Mouse (Mus musculus): ENCODE results near the gene Vegfb. TPM values are rescaled to one million over a fixed set of nuclear protein-coding genes. Genes with fewer than 3 reads are reported as not detected.

The Vegfb gene
- polyA plus RNA-seq, 2 experiments from 2014 or later: 3.3 to 4.4 TPM

DNA sequence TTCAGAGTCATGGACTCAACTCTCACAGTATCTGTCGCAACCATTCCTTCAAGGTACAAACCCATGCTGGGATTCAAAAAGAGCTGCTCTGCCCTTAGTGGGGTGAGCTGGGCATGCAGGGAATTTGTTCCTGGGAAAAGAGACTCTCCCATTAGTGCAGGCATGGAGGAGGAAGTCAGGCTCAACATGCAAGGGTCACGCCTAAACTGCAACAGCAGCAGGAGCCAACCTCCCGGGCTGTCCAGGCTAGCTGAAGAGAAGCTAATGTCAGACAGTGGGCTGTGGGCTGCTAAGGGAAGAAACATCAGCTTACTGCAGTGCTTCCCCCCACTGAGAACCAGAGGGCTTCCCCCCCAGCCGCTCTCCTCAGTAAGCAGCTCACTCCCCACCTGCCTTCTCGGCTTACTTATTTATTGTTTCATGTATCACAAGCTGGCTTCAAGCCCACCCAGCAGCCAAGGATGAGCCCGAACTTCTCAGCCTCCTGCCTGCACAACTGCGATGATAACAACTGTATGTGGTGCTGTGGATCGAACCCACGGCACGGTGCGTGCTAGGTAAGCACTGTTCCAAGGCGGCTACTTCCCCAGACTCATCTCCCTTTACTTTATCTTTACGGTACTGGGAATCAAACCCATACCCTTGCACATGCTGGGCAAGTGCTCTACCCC lies 15.1 kb downstream of the Vegfb start:
- ATAC-seq: no peak

DNA sequence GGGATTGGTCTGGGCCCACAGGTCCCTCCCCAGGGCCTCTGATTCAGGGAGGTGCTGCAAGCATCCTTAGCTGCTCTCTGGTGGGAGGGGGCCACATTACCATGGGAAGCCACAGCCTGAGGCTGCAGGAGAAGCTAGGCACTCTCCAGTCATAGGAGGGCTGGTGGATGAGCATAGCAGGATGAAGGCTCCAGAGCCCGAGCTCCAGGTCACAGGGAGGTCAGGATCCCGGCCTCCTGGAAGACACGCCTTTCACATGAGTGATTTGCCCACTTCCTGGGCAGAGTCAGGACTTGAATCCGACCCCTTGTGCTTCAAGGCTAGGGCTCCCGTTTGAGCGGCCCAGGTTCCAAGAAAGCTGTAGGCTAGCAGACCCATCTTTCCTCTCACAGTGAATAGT lies 15.8 kb downstream of the Vegfb start:
- no peak for ATAC-seq

DNA sequence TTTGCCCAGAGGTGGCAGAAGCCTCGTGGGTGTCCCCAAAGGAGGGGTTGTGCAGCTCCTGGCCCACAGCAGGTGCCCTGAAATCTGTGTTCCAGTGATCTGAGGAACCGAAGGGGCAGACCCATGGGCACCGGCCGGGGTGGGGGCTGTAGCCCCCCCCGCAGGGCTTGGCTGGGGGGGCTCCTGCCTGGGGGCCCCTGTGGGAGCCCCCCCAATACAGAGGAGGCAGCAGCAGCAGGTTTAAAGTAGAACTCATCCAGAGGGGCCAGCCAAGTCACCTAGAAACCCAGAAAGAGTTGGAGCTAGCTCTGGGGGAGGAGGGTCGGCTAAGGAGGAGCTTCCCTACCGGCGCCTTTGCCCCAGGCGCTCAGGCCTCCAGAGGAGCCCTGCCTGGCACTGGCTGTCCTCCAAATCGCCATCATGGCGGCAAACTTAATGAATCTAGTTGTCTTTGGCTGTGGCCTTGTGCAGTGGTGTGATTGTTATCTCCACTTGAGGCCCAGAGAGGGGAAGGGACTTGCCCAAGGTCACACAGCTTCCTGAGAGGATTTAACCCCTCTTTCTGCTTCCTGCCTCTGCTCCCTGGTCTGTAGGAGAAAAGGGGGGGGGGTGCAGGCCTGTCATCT lies 16.9 kb downstream of the Vegfb start:
- ATAC-seq: no peak

DNA sequence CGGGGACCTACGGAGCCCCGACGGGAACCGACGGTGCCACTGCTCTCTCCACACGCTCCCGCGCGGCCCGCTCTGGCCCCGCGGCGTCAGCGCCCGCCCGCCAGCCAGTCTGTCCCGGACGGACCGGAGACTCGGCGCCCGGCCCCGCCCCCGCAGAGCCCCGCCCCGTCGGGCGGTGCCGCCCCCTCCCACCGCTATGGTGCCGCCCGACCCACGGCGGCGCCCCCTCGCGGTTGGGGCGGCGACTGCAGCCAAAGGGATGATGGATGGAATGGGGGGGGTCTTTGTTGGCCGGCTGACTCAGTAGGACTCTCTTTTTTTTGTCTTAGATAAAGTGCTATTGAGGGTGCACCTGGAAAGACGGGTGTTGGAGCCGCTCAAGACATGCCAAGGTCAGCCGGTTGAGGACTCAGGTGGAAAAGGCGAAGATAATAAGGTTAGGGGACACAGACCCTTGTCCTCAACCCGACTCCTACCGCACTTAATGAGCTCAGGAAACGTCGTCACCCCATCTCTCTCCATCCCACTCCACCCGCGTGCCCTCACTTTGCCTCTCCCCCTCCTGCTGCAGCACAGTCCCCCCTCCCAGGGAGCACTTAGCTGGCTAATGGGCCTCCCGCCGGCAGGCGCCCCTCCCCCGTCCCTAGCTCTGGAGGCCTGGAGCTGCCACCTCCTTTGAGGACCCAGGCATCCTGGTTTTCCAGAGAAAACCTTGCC lies 17.6 kb downstream of the Vegfb start:
- ATAC-seq: peak; percentile 61

DNA sequence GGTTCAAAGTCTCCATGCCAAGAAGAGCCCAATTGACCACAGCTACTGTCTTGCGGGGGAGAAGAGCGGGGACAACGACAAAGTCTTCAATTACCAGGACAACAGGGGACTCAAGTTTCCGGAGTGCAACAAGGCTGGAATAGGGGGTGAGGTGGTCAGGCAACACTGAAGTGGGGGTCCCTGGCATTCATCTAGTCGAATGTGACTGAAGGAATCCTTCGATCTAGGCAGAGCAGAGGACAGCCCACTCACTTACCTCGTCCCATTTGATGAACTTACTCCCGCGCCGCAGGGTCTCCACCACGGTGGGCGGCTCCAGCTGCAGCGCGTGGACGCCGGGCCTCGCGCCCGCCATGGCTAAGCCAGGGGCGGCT lies 18.2 kb downstream of the Vegfb start:
- no peak for ATAC-seq

DNA sequence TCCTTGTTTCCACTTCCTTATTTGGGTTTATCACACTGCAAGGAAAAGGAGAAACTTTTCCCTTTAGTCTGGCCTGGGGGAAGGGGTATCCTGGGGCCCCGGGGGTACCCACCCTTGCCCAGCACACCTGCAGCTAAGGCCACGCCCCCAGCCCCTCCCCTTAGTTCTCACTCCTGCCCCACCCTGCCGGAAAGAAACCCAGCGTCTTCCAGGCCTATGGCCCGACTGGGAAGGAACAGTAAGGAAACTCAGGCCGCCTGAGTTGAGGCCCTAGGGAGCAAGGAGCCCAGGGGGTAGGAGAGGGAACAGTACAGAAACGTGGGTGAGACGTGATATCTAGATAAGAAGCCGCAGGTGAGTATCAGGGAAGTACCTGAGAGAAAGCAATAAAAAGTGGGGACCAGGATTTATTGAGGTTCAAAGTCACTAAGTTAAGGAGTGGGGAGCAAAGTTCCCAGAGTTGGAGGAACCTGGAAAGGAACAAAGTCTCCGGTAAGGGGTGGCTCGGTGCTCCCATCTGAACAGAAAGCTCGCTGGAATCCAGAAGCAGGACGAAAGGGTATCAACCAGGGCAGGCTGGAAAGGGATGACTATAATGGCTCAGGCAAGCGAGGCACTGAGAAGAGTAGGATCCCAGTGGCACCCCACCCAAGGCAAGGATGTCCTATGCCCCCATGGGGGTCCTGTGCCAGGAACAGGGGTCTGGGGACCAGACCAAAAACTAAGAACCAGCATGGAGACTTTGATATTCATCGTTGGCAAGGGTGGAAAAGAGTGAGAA lies 18.8 kb downstream of the Vegfb start:
- no peak for ATAC-seq

DNA sequence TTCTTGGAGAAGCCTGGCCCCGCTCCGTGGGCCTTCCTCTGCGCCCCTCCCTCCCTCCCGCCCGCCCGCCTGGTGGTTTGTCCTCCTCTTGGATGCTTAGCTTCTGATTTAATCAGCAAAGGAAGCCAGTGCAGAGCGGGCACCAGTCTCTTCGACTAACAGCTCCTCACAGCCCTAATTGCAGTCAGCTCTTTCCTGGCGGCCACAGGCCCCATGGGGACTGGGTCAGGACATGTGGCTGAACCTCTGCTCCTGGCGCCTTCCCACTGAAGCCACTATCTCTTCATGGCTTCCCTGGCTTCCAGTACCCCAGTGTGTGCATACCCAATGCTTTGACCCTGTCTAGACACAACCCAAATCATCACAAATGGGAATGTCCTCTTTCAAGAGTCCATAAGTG lies 31.0 kb downstream of the Vegfb start:
- ATAC-seq: no peak

DNA sequence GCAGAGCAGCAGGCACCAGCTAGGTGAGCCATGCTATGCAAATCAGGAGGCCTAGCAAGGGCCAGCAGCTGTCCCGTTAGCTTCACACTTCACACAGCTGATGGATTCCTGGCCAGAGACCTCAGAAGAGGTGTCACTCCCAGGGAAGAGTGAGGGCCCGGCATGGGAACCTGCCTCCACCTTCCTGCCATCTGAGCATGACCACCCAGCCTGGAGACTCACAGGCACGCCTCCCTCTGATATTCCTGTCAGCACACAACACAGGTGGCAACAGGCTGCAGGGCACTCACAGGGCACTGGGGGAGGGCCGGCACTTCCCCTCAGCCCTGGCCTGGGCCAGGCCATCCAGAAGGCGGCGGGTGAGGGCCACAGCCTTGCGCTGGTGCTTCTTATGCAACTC lies 32.0 kb downstream of the Vegfb start:
- no peak for ATAC-seq

DNA sequence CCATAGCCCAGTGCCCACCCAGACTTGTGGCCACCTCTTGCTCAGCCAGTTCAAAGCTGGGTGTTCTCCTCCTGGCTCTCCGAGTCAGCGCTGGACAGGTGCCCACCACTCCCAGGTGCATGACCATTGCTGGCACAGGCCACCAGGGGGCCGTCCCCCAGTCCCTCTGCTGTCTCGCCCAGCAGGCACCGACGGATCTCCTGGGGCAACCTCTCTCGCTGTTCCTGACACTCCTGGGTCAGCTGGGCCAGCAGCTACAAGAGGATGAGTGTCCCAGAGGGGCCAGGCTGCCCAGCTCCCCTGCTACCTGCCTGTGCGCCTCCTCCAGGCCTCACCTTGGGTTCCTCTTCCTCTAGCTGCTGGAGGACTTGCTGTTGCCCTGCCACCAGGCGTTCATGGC lies 33.4 kb downstream of the Vegfb start:
- no peak for ATAC-seq

DNA sequence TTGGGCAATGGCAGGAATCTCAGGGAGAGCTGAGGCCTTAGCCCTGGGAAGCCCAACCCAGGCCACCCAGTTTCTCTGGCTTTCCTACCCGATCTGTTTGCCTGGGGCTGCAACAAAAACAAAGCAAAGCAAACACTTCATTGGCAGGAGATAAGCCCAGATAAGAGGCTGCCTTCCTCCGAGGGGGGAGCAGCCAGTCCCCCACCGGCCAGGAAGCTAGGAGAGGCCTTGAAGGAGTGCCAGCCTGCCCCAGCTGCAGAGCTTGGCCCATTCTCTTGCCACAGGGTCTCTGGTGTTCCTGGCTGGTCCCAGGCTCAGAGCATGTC lies 34.8 kb downstream of the Vegfb start:
- ATAC-seq: no peak

DNA sequence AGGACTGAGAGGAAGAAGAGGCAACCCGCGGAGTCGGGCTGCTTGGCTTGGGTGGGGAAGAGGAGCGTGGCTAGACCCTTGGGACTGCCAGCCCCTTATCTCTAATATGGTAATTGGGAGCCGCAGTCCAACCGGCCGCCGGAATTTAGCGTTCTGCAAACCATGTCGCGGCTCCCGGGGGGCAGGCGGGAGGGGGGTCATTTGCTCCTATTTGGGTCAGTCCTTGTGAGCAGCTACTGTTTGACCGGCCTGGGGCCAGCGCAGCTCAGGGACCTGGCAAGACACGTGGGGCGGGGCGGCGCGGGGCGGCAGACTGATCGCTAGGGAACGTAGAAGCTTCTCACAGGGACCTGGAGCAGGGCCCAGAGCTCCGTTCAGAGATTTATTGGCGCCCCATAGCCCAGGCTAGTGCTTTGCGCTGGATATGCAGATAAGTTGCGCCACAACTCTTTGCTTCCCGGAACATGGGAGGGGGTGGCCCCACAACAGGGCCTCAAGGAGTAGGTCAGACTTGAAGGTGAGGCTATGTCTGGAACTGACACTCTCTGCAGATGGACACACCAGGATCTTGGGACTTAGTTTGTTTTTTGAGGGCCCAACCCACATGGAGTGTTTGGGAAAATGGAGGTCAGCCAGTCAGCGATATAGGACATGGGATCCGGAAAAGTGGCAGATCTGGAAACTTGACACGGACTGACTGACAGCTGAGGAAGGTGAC lies 35.3 kb downstream of the Vegfb start:
- peak; percentile 29 for ATAC-seq

DNA sequence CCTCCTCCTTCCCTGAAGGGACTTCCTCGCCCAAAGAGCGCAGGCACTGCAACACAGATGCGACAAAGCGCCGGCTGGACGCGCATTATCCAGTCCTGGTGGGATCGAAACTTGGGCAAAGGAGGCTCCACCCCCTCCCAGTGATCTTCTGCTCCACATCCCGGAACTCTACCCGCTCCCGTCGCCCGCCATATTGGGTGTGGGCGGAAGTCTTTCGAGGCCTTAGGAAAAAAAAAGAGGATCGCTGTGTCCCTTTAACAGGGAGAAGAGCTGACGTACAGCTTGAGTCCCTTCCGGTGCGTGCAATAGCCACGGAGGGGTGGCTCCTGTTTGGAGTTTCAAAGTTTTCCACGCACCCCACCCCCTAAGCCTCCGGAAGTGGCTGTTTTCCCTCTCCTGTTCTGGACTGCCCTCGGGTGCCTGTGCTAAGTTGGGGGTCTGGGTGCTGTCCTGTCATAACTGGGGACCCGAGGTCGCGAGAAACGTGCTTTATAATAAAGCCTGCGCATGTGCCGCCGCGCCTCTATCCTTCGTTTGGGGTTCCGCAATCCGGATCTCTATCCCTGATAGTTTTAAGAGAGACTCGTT lies 36.0 kb downstream of the Vegfb start:
- peak; percentile 64 for ATAC-seq

DNA sequence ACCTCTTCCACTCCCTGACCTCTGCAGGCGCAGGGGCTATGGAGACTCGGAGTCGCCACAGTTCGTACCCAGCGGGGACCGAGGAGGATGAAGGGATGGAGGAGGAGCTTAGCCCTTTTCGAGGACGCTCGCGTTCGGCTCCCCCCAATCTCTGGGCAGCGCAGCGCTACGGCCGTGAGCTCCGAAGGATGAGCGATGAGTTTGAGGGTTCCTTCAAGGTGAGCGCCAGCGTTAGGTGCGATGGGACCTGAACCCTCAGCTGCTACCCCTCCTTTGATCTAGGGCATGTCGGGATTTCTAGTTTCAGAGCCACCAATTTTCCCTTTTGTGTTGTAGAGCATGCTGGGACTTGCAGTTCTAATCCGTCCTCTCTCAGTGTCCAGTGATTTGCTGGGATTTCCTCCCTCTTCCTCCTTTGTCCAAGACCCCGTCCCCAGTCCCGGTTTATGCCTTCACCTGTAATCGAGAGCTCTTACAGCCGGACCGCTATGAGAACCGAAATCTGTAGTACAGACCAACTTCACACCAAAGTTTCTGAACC lies 36.8 kb downstream of the Vegfb start:
- ATAC-seq: peak; percentile 32

DNA sequence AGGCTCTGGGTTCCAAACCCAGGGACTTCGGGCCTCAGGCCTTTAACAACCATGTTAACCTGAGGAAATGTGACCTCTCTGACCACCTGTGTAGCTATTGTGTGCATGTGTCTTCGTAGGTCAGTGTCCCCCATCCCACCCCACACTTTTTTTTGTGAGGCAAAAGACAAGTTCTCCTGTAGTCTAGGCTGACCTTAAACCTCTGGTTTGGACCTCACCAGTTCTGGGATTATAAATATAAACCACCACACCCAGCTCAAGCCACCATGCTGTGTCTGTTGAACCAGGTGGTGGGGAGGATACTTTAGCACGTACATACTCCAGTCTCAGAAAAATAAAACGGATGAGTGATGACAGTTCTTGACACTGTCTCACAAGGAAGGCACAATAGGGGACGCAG lies 37.5 kb downstream of the Vegfb start:
- no peak for ATAC-seq

DNA sequence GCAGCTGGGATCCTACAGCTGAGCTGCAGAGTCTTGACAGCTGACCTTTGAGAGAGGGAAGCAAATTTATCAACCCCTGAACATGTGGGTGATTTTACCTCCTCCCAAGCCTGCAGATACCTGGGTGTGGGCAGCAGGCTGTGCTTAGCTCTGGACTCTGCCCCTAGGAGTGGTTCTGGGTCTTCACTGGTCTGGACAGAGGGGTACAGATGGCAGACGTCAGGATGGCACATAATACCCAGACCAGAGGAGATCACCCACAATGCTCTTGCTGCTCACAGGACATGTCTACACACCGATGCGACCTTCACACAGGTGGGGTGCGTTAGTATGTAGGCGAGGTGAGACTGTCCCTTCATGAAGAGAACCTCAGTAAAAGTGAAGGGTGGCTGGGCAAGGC lies 37.9 kb downstream of the Vegfb start:
- ATAC-seq: no peak

DNA sequence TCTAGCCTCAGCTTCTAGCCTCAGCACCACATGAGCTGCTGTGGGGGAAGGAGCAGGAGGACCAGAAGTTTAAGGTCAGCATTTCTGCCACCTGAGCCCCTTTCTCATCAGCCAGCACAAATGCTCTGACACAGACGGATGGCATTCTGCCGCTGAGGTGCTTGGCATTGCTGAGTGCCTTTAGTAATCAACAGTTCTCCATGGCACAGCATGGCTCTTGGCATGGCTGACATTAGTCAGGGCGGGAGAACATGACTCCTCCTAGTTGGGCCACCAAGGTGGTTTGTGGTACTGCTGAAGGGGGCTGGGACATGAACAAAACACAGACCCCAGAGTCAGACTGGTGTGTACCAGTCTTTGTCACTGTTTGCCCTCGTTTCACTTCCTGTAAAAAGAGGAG lies 39.3 kb downstream of the Vegfb start:
- no peak for ATAC-seq

DNA sequence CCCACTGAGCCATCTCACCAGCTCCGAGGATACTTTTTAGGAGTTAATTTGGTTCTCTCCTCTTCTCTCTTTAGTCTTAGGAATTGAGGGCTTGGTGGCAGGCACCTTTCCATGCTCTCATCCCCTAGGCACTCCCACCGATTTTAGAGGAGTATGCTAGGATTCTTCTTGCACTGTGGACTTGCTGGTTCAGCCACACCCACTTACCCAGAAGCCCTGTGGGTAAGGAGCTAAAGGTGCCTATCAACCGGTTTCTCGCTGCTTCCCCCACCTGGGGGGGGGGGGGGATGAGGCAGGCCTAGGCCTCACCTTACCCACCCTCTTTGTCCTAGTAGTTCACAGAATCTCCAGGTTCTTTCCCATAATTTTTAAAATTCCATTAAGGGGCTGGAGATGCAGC lies 39.7 kb downstream of the Vegfb start:
- no peak for ATAC-seq

DNA sequence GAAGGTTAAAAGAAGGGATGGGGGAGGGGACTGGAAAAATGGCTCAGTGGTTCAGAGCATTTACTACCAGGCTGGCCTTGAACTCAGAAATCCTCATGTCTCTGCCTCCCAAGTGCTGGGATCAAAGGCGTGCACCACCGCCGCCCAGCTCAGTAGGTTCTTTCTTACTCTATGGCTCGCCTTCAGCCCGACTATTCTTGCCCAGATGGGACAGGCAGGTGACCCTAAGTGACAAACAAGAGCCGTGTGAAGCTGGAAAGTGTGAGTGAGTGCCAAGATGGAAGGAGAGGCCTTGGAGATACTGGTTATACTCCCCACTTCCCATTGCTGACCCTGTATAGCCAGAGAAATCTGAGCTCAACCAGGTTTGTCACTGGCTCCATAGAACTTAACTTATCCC lies 43.7 kb downstream of the Vegfb start:
- no peak for ATAC-seq

DNA sequence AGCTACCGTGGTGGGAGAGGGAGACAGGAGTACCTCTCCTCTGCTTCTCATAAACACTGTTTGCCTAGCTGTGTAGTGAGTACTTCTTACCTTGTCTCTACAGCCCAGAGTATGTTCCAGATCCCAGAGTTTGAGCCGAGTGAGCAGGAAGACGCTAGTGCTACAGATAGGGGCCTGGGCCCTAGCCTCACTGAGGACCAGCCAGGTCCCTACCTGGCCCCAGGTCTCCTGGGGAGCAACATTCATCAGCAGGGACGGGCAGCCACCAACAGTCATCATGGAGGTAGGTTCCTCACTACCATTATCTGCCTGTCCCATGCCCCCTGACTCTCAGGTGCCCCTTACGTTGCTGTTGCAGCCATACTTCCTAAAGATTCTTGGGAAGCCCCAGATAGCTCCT lies 44.7 kb downstream of the Vegfb start:
- no peak for ATAC-seq

DNA sequence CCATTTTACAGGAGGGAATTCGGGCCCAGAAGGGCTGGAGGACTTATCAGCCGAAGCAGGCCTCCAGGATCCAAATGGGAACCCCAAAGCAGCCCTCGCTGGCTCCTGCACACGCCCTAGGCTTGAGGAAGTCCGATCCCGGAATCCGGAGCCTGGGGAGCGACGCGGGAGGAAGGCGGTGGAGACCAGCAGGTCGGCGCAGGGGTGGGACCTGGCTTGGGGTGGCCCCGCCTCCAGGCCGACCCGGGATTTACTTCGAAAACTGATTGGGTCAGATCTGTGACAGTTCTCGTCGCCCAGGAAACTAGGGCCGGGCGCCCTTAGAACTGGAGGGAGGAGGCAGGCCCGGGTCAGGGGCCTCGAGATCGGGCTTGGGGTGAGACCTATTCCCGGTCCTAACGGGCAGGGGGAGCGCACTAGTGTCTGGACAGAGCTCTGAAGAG lies 45.2 kb downstream of the Vegfb start, which contains the start of gene Gpr137:
Gene Gpr137 (minus strand): TSS at position 232 of the 443 bp plus-strand sequence.
- ATAC-seq: peak; percentile 87

DNA sequence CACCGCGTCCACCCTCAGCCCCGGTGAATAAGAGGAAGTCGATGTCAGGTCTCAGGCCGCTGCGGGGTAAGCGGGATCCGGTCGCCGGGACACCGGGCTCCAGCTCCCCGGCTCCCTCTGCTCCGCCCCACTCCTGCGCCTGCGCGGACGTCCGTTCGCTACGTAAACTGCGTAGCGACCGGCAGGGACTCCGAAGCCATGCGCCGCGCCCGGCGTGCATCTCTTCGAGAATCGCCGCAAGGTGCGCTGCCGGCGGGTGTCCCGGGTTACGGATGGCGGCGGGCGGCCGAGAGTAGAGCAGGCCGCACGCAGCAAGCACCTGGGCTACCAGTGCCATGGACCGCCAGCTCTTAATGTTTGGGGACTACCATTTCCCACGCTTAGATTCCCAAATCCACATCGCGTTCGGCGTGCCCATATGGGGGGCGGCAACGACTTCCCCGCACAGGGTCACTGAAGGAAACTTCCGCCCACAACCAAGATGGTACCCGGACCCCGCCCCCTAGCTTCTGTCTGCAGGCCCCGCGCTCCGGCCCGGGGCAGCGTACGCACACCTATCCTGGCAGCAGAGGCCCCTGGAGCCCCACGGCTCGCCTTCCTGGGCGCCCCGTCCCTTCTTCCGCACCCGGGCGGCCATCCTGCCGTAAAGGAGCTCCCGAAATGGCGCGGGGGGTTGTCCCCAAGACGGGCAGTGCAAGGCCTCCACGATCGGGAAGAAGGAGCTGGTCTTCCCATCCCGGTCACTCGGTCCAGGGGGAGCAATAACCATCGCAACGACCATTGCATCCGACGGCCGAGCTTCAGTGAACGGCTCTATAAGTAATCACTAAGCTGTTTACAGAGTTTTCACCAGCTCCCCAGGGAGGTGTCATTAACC lies 45.8 kb downstream of the Vegfb start, which contains the start of gene Bad:
Gene Bad (plus strand): TSS at position 490 of the 877 bp plus-strand sequence.
- peak; percentile 72 for ATAC-seq

Measured in CD4-positive, CD25-positive, alpha-beta regulatory T cell, adult 4 months (primary cell).